Mouse (Mus musculus): ENCODE results near the gene Rhoj. TPM values are rescaled to one million over a fixed set of nuclear protein-coding genes. Genes with fewer than 3 reads are reported as not detected.

Rhoj gene
- polyA plus RNA-seq, 1 experiment from 2014 or later: 16.7 TPM

DNA sequence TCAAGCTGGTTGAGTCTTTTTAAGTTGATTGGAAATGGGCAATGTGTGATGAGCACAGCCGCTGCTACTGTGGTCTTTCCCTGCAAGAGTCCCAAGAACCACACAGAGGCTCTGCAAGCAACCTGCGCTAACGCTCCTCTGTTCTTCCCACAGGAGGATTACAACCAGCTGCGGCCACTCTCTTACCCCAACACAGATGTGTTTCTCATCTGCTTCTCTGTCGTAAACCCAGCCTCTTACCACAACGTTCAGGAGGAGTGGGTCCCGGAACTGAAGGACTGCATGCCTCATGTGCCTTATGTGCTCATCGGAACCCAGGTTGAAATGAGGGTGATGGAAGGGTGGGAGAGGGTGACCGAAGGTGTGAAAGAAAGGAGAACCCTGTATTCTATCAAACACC is 83.4 kb downstream of the Rhoj start:
- no peaks in the 10 kb centered on the region; the same call in 1 of the 2 replicates for H3K4me1 ChIP-seq (ENCODE audit: control insufficient read depth, insufficient read depth, low read length)
- no peak overlapping the region for H3K27ac ChIP-seq (ENCODE audit: low read length)
- no peak for ATAC-seq
- H3K36me3 ChIP-seq (ENCODE audit: control insufficient read depth, insufficient read depth, low read length): no peaks in the 10 kb centered on the region
- H3K9me3 ChIP-seq (replicated peaks; ENCODE audit: control insufficient read depth, low read length, poor library complexity, severe bottlenecking): no peaks in the 10 kb centered on the region
- H3K4me2 ChIP-seq (ENCODE audit: low read length): no peak overlapping the region
- H3K27me3 ChIP-seq (ENCODE audit: control insufficient read depth, insufficient read depth, low read depth, low read length): no peaks in the 10 kb centered on the region
- no peak overlapping the region for H3K4me3 ChIP-seq (ENCODE audit: low read depth, low read length)
- no peak overlapping the region for H3K9ac ChIP-seq (ENCODE audit: low read depth, low read length)
- 86% methylated on average over 9 of the region's 9 CpGs for WGBS

DNA sequence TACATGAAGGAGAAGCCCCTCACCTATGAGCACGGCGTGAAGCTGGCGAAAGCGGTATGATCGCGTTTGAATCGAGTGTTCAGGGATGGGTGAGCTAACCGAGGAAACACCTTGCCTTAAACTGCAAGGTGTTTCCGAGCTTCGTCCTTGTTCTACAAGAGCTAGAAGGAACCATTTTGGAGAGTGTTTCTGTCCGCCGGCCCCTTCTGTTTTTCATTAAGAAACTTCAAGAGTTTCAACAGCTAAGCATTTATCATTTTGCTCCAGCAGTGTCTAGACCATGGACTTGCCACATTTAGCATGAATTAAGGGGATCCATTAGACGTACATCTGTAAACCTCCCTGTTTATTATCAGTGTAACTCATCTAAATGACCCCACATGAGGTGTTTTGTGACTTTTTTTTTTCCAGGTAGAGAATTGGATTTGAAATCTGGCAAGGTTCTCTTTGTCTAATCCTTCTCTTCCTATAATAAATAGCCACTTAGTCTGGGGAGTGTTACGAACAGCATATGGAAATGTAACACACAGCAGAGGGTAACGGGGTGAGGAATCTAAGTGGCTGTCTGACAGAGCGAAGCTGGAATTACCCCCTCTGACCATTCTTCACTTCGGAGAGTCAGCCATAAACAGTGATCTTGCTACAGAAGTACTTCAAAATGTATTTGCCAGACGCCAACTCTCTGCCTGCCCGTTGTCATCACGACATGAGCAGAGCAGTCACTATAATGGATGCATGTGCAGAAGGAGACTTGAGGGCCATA is 86.1 kb downstream of the Rhoj start:
- H3K9ac ChIP-seq (ENCODE audit: low read depth, low read length): no peak overlapping the region
- H3K4me2 ChIP-seq (ENCODE audit: low read length): no peak overlapping the region
- no peaks in the 10 kb centered on the region for H3K27me3 ChIP-seq (ENCODE audit: control insufficient read depth, insufficient read depth, low read depth, low read length)
- no peaks in the 10 kb centered on the region; the same call in 1 of the 2 replicates for H3K4me1 ChIP-seq (ENCODE audit: control insufficient read depth, insufficient read depth, low read length)
- H3K36me3 ChIP-seq (ENCODE audit: control insufficient read depth, insufficient read depth, low read length): no peaks in the 10 kb centered on the region
- 91% methylated on average over 20 of the region's 20 CpGs for WGBS
- no peak overlapping the region for H3K4me3 ChIP-seq (ENCODE audit: low read depth, low read length)
- ATAC-seq: no peak
- no peaks in the 10 kb centered on the region for H3K9me3 ChIP-seq (replicated peaks; ENCODE audit: control insufficient read depth, low read length, poor library complexity, severe bottlenecking)
- H3K27ac ChIP-seq (ENCODE audit: low read length): no peak overlapping the region

DNA sequence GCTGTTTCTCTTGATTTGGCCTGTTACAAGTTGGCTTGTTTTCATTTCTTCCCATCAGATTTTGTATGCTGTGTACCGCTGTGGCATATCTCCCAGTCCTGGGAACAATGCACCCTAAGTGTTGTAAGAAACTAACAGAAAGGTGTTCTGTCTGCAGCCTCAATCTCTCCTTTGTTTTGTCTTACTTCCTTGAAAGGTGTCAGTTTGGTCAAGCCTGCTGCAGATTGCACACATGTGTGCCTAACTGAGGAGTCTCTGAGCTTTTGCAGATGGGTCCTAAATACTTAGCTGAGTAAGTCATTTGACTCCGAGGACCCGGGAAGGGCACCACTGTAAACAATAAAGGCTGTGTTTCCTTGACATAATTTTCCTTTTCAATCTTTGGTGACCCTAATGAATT is 88.5 kb downstream of the Rhoj start:
- Histone ChIP-seq H3K27me3 (ENCODE audit: control insufficient read depth, insufficient read depth, low read depth, low read length) (no peaks in the 10 kb centered on the region), H3K4me1 (ENCODE audit: control insufficient read depth, insufficient read depth, low read length) (no peaks in the 10 kb centered on the region), H3K4me3 (ENCODE audit: low read depth, low read length) (no peak overlapping the region), H3K4me2 (ENCODE audit: low read length) (no peak overlapping the region), H3K27ac (ENCODE audit: low read length) (no peak overlapping the region), H3K9me3 (replicated peaks; ENCODE audit: control insufficient read depth, low read length, poor library complexity, severe bottlenecking) (no peaks in the 10 kb centered on the region), H3K36me3 (ENCODE audit: control insufficient read depth, insufficient read depth, low read length) (no peaks in the 10 kb centered on the region), H3K9ac (ENCODE audit: low read depth, low read length) (no peak overlapping the region)
- ATAC-seq: no peak
- whole genome bisulfite sequencing: 77% methylated on average over 3 of the region's 3 CpGs

DNA sequence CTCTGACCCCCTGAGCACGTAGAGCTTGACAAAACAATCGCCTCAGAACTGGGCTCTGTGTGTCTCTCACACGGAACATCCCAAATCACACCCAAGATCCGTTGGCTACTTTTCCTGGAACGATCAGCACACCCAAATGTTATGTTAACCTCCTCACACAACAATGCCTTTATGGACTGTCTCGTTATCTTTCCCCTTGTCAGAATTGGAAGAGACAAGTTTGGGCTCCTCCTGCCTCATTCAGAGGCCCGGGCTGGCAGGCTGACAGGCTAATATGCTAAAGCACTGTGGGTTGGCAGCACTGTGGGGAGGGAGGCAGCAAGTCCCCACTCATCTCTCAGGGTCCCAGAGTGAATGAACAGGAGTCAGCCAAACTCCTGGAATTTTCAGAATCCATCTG is 89.0 kb downstream of the Rhoj start:
- Histone ChIP-seq H3K4me1 (ENCODE audit: control insufficient read depth, insufficient read depth, low read length) (no peaks in the 10 kb centered on the region), H3K4me2 (ENCODE audit: low read length) (no peak overlapping the region), H3K9me3 (replicated peaks; ENCODE audit: control insufficient read depth, low read length, poor library complexity, severe bottlenecking) (no peaks in the 10 kb centered on the region), H3K4me3 (ENCODE audit: low read depth, low read length) (no peak overlapping the region), H3K36me3 (ENCODE audit: control insufficient read depth, insufficient read depth, low read length) (no peaks in the 10 kb centered on the region), H3K27me3 (ENCODE audit: control insufficient read depth, insufficient read depth, low read depth, low read length) (no peaks in the 10 kb centered on the region), H3K9ac (ENCODE audit: low read depth, low read length) (no peak overlapping the region), H3K27ac (ENCODE audit: low read length) (no peak overlapping the region)
- WGBS: 60% methylated on average over 7 of the region's 7 CpGs
- no peak for ATAC-seq

DNA sequence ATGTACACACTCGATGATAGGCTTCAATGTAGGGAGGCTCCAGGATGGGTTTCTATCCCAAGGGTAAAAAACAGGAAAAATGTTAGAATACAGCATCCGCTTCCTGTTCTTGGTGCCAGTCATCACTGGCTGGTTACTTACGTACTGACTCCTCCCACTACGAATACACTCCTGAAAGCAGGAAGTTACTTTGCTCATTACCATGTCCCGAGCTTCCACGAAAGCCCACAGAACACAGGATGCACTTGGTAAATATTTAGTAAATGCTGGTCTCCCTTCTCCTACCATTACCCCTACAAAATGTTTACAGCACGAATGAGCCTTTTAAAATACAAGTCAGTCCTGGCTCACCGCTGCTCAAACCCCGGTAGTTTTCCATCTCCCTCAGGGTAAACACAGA is 104.8 kb downstream of the Rhoj start:
- 89% methylated on average over 9 of the region's 9 CpGs for WGBS
- Histone ChIP-seq H3K4me1 (ENCODE audit: control insufficient read depth, insufficient read depth, low read length) (no peaks in the 10 kb centered on the region), H3K9me3 (replicated peaks; ENCODE audit: control insufficient read depth, low read length, poor library complexity, severe bottlenecking) (no peaks in the 10 kb centered on the region), H3K4me2 (ENCODE audit: low read length) (no peak overlapping the region), H3K27ac (ENCODE audit: low read length) (no peak overlapping the region), H3K9ac (ENCODE audit: low read depth, low read length) (no peak overlapping the region), H3K4me3 (ENCODE audit: low read depth, low read length) (no peak overlapping the region), H3K27me3 (ENCODE audit: control insufficient read depth, insufficient read depth, low read depth, low read length) (no peaks in the 10 kb centered on the region), H3K36me3 (ENCODE audit: control insufficient read depth, insufficient read depth, low read length) (no peaks in the 10 kb centered on the region)
- ATAC-seq: no peak

DNA sequence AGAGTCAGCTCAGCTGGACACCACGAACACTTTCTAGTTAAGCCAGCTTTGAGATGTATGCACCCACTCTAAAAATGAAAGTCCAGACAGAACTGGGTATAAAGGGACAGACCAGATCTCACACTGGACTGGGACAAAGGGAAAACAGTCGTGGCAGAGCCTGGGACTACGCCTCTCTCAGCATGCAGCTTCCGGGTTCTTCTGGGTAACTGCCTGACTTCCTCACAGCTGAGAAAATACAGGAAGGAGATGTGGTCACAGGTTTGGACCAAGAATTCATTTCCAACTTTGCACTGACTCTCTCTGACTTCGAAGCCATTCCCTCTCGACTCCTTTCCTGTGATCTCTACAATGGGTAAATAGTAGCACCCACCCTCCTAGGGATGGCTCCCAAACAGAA is 106.9 kb downstream of the Rhoj start:
- Histone ChIP-seq H3K4me2 (ENCODE audit: low read length) (no peak overlapping the region), H3K27ac (ENCODE audit: low read length) (no peak overlapping the region), H3K36me3 (ENCODE audit: control insufficient read depth, insufficient read depth, low read length) (no peaks in the 10 kb centered on the region), H3K9ac (ENCODE audit: low read depth, low read length) (no peak overlapping the region), H3K4me3 (ENCODE audit: low read depth, low read length) (no peak overlapping the region), H3K4me1 (ENCODE audit: control insufficient read depth, insufficient read depth, low read length) (no peaks in the 10 kb centered on the region), H3K9me3 (replicated peaks; ENCODE audit: control insufficient read depth, low read length, poor library complexity, severe bottlenecking) (no peaks in the 10 kb centered on the region), H3K27me3 (ENCODE audit: control insufficient read depth, insufficient read depth, low read depth, low read length) (no peaks in the 10 kb centered on the region)
- 73% methylated on average over 6 of the region's 6 CpGs for WGBS
- no peak for ATAC-seq

DNA sequence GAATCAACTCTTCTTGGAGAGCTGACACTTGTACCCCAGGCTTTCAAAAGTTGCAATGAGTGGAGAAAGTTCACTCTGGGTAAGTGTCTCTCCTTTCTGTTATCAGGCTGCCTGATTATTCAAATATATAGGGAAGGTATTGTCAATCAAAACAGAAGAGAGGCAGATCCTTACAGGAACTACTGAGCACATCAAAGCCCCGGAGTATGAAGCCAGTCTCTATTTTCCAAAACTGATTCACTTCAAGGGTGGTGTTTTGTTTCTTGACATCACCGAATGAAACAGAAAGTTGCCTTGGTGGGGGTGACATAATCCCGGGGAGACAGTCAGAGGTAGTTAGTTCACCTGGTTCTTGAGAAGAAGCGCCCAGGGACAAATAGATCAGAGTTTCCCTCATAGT is 108.6 kb downstream of the Rhoj start, which contains the start of gene Gphb5:
Gene Gphb5 (minus strand): TSS at position 101 of the 400 bp plus-strand sequence.
- no peaks in the 10 kb centered on the region for H3K27me3 ChIP-seq (ENCODE audit: control insufficient read depth, insufficient read depth, low read depth, low read length)
- no peak within 1 kb of the TSS for H3K9ac ChIP-seq (ENCODE audit: low read depth, low read length)
- no peak within 1 kb of the TSS for H3K4me2 ChIP-seq (ENCODE audit: low read length)
- no peaks in the 10 kb centered on the region for H3K9me3 ChIP-seq (replicated peaks; ENCODE audit: control insufficient read depth, low read length, poor library complexity, severe bottlenecking)
- no peaks in the 10 kb centered on the region for H3K4me1 ChIP-seq (ENCODE audit: control insufficient read depth, insufficient read depth, low read length)
- H3K36me3 ChIP-seq (ENCODE audit: control insufficient read depth, insufficient read depth, low read length): no peaks in the 10 kb centered on the region
- no peak within 1 kb of the TSS for H3K4me3 ChIP-seq (ENCODE audit: low read depth, low read length)
- ATAC-seq: no peak
- WGBS: 94% methylated on average over 4 of the region's 4 CpGs
- no peak within 1 kb of the TSS for H3K27ac ChIP-seq (ENCODE audit: low read length)

DNA sequence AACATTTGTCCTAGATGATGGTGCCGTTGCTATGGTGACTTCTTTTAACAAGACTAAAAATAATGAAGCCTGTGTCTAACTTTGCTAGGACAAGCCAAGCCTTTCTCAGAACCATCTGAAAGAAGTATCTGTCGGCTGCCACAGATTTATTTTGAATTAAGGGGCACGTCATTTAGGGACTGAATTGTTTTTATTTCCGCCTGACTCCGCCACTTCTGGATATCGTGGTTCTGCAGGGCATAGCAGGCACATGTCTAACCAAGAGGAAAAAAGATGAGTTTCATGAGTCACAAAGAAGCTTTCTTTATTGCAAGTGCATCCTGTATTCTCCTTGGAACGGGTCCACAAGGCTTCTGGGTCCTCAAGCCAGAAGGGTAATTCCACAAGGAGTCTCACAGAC is 116.2 kb downstream of the Rhoj start:
- Histone ChIP-seq H3K27ac (ENCODE audit: low read length) (no peak overlapping the region), H3K4me3 (ENCODE audit: low read depth, low read length) (no peak overlapping the region), H3K4me2 (ENCODE audit: low read length) (no peak overlapping the region), H3K9me3 (replicated peaks; ENCODE audit: control insufficient read depth, low read length, poor library complexity, severe bottlenecking) (no peaks in the 10 kb centered on the region), H3K9ac (ENCODE audit: low read depth, low read length) (no peak overlapping the region), H3K27me3 (ENCODE audit: control insufficient read depth, insufficient read depth, low read depth, low read length) (no peaks in the 10 kb centered on the region), H3K4me1 (ENCODE audit: control insufficient read depth, insufficient read depth, low read length) (no peaks in the 10 kb centered on the region), H3K36me3 (ENCODE audit: control insufficient read depth, insufficient read depth, low read length) (no peaks in the 10 kb centered on the region)
- 77% methylated on average over 7 of the region's 7 CpGs for WGBS
- no peak for ATAC-seq

DNA sequence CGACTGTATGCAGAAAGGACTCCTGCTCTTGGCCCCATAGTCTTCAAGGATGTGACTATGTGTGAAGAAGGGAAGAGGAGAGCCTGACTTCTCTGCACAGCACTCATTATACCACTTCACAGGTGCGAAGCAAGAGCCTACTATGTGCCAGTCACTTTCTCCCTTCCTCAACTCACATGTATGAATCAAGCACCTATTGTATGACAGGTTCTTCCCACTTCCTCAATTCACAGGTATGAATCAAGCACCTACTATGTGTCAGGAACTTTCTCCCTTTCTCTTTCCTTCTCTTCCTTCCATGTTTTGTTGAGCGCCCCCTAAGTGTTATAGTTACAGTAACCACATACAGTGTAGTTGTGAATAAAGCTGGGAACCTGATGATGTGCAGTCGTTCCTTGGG is 116.7 kb downstream of the Rhoj start:
- no peak for ATAC-seq
- Histone ChIP-seq H3K4me3 (ENCODE audit: low read depth, low read length) (no peak overlapping the region), H3K4me1 (ENCODE audit: control insufficient read depth, insufficient read depth, low read length) (no peaks in the 10 kb centered on the region), H3K27ac (ENCODE audit: low read length) (no peak overlapping the region), H3K27me3 (ENCODE audit: control insufficient read depth, insufficient read depth, low read depth, low read length) (no peaks in the 10 kb centered on the region), H3K4me2 (ENCODE audit: low read length) (no peak overlapping the region), H3K9ac (ENCODE audit: low read depth, low read length) (no peak overlapping the region), H3K36me3 (ENCODE audit: control insufficient read depth, insufficient read depth, low read length) (no peaks in the 10 kb centered on the region), H3K9me3 (replicated peaks; ENCODE audit: control insufficient read depth, low read length, poor library complexity, severe bottlenecking) (no peaks in the 10 kb centered on the region)
- 84% methylated on average over 4 of the region's 4 CpGs for WGBS
